Mouse (Mus musculus) layer of hippocampus, postnatal 14 days (tissue): Measurements from ENCODE around the gene Itm2b. TPM values are rescaled to one million over a fixed set of nuclear protein-coding genes. Genes with fewer than 3 reads are reported as not detected.

Source experiments
- DNase-seq, 2 experiments: peaks; one replicate each; pipeline ENCODE4 v3.0.0; 2021 to 2022; ENCODE audit warnings: low spot score in 2 of 2, mixed read lengths in 1 of 2
- long read RNA-seq, 2 experiments: library from polyadenylated mRNA; stranded (forward); transcript quantifications; one replicate each; pipeline ENCODE4 v2.0.0; 2021
- total RNA-seq, 2 experiments: library from RNA; stranded (reverse); gene quantifications; 2 replicates each; pipeline ENCODE4 v1.2.3; 2021

Itm2b gene
- 100 to 1,000 TPM; 920 to 943 TPM for total RNA-seq
- long read RNA-seq, experiment 1, transcript Itm2b-202 (5 exons, 935 nt): minor isoform, 9 of 1,098 reads
- long read RNA-seq, experiment 1, transcript Itm2b-201 (6 exons, 1,796 nt): major isoform, 1,067 of 1,098 reads
- long read RNA-seq, experiment 1, partial matches to known transcripts: 12 of 1,098 reads
- long read RNA-seq, experiment 1, other reads (novel, unspliced or antisense): 10 of 1,098 reads
- long read RNA-seq, experiment 2, transcript Itm2b-202 (5 exons, 935 nt): minor isoform, 22 of 1,583 reads
- long read RNA-seq, experiment 2, transcript Itm2b-201 (6 exons, 1,796 nt): major isoform, 1,514 of 1,583 reads
- long read RNA-seq, experiment 2, partial matches to known transcripts: 17 of 1,583 reads
- long read RNA-seq, experiment 2, other reads (novel, unspliced or antisense): 30 of 1,583 reads

DNA sequence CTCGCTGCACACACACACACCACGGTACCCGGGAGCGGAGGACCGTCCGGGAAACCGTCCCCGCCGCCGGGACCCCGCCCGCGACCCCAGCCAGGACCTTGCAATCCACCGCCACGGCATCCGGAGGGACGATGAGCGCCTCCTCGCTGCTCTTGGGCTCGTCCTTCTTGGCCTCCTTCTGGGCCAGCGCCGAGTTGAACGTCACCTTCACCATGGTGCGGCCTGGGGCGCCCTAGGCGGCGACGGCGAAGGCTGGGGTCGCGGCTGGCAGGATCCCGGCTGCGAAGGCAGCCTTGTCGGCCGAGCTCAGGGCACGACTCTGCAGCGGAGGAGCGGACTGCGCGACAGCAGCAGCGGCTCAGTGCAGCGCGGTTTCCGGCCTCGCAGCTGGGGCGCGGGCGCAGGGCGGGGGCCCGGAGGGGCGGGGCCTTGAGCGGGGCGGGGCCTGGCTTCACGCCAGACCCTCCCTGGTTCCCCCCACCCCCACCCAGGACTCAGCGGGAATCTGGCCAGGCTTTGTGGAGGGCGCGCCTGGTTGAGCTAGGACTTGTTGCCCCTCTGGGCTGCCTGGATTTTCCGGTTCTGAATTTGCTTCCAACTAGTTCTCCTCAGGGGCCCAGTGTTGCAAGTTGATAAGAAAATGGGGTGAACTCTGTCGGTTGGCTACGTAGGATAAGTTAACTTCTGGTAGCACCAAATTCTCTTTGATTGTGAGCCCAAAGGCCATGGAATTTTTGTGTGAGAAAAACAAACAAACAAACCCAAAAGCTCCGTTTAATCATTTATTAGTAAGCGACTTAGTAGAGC lies at the start of gene Itm2b:
Gene Itm2b (minus strand): TSS at position 377 of the 807 bp plus-strand sequence.
- DNase-seq: peak; percentile 75 to 85

DNA sequence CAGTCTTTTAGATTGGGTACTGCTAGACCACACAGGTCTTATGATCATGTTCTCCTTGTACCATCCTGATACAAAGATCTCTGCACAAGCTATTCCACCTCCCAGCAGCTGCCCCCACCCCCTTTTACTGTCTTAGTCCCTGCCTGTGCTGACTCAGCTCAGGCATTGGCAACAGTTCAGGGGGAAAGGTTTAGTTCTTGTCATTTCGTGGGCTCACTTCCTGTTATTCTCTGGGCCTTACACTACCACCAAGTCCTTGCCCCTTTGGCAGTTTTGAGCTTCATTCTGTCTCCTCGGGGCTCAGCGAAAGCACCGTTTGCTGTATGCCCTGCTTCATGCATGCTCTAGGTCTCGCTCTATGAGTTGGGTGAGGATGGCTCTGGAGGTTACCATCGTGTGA lies 48.4 kb upstream of the Itm2b start:
- DNase-seq: no peak

DNA sequence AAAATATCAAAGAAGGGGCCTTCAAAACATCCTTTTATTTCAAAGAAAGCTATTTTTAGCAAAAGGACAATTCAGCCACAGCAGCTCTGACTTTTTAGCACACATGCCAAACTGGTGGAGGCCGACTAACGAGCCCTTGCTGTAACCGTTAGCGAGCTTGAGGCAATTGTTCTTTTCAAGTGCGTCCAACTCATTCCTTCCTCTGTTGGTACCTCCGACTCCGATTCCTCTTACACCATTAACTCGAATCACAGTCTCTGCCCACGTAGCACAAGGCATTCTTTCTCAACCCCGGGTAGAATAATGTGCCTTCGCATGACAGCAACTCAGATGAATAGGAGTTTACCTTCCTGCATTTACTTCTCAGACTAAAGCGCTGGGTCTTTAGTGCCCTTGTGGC lies 45.5 kb upstream of the Itm2b start:
- no peak for DNase-seq

DNA sequence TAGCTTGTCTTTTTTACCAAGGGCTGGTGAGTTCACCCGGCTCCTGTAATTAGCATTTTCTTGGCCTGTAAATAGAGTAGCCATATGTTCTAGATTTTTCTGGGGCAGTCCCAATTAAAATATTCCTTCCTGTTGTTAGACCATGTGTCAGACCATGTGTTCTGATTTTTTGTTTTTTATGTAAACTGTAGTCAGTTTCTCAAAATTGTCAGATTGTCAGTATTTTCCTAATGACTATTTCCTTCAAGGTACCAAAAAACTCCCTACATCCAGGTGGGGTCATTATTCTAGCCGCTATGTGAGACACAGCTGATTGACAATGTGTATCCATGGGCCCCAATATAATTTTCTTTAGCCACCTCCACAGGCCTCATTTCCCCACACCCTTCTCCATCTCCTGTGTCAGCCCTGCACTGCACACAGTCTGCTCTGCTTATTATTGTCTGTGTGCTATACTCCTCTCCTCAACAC lies 40.5 kb upstream of the Itm2b start:
- peak in 1 of 2 experiments; percentile 55 for DNase-seq

DNA sequence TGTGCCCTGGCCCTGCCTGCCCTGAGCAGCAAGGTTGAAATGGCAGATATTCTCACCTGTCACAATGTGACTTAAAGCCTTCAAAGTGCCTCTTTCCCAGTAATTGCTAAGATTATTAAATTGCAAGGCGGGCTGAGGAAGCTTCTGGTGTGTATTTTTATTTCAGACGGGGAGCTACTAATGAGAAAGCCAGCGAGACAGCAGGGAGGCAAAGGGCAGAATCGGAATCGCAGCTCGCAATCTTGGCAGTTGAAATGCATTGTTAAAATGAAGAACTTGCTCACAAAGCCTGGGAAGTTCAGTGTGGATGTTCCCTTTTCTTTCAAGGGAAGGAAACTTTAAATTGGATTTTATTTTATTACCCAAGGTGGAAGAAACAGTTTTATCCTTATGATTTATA lies 39.9 kb upstream of the Itm2b start:
- peak in 1 of 2 experiments; percentile 38 for DNase-seq

DNA sequence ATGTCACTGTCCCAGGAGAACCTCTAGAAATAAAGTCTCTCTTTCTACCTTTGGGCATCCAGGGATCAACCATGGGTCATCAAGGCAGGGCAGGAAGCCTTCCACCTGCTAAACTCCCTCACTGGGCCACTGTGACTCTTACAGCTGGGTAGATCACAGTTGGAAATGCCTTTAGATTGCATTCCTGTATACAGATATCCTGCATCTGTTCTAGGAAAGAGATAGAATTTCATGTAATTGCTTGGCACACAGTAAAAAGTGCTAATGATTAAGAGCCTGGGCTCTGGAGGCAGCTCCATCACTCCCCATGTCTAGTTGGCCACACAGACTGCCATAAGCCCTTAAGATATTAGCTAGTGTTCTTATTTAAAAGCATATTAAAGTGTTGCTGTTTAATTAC lies 38.5 kb upstream of the Itm2b start:
- DNase-seq: no peak

DNA sequence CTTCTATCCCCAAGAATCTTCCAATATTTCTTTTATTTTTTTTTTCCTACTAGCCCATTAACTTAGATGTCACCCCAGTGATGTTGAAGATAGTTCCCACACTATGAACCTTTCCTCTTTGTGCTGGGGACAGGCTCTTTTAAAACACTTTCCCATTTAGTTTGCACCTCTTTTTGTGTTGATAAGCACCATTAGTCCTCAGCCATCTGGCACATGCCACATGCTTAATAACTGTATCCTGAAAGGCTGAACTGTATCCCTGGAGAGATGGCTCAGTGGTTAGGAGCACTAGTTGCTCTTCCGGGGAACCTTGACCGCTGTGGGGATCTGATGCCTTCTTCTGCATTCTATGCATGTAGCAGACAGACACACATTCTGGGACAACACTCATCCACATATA lies 37.5 kb upstream of the Itm2b start:
- no peak for DNase-seq

DNA sequence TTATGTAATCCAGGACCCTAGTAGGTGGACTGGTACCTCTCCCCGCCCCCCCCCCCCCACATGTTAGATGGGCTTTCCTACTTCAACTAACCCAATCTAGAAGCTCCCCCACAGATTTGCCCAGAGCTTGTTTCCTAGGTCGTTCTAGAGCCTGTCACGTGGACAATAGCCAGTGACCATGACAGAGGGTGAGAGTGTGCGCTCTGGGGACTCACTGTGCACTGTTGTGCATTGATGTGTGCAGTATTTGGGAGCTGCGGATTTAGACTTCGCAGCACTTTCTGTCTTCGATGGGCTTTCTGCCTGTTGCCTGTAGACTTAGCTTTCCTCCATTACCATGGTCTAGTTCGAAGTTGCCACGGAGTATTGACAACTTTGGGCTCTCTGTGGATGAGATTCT lies 36.5 kb upstream of the Itm2b start:
- no peak for DNase-seq

DNA sequence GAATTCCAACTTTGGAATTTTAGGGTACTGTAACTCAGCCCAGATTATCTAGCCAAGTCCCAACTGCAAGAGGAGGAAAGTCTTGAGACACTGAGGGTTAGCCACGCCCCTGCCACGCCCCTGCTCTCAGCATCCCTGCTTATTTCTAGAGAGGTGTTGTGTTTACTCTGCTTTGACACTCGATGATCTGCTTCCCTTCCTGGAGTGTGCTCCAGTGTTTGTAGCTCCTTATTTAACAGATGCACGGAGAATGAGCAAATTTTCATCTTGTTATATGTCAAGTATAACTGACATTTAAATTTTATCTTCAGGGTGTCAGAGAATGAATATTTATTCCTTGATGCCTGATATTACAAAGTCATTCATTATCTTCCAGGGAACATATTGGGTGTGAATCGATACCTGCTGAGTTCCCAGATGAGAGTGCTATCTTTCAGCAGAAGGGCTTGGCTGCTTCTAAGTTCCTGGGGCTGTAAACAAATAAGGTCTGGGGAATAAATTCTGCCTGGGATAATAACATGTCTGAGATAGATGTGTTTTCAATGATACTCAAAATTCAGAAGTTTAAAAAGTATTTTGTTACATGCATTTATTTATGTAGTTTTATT lies 35.2 kb upstream of the Itm2b start:
- DNase-seq: no peak

DNA sequence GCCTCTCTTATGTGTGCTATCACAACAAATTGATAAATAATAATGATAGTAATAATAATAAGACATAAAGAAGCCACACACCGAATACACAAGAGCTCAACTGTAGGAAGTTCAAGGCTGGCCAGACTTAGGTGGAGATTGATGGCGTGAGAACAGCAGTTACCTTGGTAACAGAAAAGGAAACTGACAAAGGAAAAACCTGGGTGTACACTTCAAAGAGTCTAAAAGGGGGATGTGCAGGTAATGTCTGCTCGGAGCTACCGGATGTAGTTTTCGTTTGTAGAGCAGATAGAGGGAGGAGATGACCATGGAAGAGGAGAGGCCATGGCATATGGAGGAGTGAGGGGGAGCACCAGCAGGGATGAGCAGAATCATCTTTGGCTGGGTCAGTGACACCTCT lies 31.4 kb upstream of the Itm2b start:
- no peak for DNase-seq

DNA sequence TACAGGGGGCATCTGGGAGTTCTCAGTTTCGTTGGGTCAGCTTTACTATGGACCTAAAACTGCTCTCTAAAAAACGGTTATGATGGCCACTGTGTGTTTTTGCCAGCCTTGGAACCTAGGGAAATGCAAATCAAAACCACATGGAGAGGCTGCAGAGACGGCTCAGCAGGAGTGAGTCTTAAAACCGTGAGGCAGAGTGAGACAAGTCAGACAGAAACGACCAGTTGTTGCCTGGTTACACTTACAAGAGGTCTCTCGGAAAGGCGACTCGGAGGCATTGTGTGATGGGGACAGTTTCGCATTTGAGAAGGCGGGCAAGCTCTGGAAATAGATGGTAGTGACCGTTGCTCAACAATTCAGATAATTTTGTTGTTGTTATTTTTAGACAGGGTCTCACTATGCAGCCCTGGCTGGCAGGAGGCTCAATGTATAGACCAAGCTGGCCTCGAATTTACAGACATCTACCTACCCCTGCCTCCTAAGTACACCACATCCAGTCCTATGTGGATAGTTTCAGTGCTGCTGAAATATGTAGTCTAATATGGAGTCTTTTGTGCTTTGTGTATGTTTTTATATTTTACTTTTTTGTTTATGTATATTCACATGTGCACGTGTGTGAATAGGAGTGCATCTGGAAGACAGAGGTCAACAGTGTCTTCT lies 30.4 kb upstream of the Itm2b start:
- DNase-seq: no peak

DNA sequence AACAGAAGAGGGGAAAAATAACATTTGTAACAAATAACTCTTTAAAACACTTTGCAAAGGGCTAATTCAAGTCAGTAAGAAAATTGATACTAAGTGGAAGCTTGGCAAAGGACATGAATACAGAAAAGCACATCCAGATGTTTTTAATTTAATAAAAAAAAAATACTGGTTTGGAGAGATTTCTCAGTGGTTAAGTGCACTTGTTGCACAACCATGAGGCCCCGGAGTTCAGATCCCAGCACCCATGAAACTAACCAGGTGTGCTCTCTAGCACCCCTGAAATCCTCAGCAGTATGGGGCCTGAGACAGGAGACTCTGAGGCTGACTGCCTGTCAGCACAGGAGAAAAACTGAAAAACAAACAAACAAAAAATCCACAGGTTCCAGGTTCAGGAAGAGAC lies 26.6 kb upstream of the Itm2b start:
- no peak for DNase-seq

DNA sequence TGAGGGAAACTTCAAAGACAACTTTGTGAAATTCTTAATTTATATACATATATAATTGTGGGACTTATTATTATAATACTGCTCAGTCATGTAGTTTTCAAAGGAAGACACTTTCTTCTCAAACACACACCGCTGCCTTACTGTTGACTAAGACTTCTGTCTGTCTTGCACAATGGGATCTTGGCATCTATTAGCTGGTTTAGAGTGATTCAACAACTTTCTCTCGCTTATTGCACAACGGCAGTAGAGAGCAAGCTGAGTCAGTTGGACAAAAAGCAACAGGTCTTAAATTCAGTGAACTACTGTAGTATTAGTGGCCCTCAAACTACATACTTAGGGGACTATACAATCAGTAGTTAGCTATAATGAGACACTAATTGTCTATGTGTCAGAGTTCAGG lies 25.0 kb upstream of the Itm2b start:
- no peak for DNase-seq

DNA sequence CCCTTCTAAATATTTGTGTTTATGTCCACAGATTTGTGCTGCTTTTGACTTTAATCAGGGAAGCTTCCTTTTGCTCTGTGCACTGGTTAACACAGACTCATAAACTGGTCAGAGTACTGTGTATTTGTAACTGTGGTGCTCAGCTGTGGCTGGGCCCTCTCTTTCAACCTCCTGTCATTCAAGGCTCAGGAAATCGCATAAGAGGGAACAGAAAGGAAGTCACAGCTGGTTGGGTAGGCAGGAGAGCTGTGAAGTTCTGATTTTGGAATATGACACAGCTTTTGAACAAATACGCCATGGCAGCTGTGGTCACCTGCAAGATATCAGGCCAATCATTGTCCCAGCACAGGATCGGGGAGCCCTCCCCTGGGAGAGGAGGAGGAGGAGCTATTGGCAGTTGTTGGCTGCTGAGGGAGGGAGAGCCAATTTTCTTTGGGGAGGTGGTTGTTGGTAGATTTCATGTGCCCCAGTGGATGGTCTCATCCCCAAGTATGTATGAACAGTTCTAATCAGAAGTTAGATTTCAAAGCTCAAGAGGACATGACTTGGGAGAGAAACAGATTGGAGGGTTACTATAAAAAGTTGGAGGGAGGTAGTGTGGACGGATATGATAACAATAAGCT lies 23.2 kb upstream of the Itm2b start:
- no peak for DNase-seq

DNA sequence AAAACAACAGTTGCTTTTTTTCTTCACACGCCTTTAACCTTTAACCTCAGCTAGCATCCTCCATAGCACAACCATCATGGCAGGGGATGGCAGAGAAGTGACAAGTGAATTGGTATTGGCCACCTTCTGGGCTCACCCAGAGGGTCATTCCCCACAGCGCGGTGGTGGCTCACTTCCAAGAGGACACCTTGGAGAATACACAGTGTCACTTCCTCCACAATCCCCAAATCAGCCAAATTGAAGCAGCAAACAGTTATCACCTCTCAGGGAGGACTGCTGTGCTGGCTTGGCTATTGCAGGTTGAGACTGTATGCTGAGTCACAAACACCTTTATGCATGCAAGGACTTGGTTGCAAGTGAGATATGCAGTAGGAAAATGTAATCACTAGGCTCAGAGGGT lies 18.9 kb upstream of the Itm2b start:
- no peak for DNase-seq

DNA sequence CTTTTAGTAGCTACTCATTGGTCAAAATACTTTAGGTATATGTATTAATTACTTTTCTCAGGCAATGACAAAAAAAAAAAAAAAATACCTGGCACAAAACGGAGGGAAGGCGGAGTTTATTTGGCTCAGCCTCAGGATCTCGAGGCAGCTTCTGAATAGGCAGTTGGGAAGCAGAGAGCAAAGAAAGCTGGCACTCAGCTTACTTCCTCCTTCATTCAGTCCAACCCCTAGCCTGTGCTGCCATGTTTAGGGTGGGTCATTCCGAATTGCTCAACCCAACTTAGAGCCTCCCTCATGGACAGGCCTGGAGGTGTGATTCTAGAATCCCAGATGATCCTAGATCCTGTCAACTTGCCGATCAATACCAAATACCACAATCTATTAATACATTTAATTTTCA lies 18.3 kb upstream of the Itm2b start:
- no peak for DNase-seq

DNA sequence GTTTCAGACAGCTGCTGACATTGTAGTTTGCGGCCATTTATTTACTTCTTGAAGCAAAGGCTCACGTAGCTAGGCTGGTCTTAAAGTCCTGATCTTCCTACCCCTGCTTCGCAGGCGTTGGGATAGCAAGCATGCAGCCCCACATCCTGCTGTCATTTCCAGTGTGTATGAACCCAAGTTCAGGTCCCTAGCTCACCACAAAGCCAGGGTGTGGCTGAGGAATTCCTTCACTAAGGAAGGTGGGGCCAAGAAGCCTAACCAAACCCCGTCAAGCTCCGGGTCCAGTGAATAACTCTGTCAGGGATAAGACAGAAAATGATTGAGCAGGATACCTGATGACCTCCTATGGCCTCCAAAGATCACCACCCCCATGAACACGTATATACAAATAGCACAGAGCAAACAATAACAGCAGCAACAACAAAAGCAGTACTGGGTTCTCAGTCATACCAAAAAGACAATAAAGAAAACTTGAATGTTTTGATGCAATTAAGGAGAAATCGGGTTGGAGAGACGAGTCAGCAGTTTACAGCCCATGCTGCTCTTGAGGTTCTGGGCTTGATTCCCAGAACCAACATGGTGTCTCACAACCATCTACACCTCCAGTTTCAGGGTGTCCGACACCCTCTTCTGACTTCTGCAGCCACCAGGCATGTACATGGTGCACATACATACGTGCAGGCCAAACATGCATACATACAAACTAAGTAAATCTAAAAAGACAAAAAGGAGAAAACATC lies 17.4 kb upstream of the Itm2b start:
- no peak for DNase-seq

DNA sequence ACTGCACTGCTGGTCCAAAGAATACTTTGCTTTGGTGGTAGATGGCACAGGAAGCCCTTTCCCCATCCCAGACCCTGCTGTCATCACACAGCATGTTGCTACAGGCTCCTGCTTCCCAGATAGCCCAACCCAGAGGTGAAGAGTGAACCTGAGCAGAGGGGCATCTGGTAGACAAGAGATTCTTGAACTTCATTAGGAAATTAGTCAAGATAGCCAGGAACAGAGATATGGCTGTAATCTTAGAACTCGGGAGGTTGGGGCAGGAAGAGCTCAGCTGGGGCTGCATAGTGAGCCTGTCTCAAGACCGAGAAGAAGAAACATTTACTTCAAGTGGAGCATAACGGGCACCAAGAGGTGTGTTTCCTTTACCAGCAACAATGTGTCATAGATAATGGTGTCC lies 16.3 kb upstream of the Itm2b start:
- no peak for DNase-seq

DNA sequence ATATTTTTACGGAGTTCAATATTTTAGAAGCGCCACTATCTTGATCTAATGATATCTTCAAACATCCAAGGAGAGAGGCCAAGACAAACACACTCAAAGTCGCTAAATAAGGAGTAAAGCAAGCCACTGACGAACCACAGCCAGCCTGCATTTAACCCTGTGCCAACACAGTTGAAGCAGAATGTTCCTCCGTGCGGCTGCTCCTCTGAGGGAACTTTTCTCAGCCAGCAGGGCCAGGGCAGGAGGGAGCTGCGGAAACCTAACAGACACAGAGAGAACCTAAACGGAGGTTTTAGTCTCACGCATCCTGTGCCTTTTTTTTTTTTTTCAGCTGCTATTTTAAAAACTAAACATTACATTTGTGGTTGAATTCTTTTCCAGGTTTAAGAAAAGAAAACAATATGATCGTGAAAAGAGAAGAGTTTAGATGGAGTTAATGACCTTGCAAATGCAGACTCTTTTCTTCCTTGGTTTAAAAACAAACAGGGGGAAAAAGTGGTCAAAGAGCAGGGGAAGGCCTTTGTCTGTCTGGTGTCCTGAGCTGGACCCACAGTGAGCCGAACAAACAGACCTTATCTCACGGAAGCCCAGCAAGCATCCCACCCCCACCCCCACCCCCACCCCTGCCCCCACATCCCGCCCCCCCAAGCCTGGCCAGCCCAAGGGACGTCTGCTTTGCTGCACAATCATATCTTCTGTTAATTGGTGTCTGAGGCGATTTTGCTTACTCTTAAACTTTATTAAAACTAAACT lies 15.0 kb upstream of the Itm2b start:
- DNase-seq: no peak
